Mouse (Mus musculus): Measurements from ENCODE around the gene Cdx2. TPM values are rescaled to one million over a fixed set of nuclear protein-coding genes. Genes with fewer than 3 reads are reported as not detected.

Gene Cdx2
- polyA plus RNA-seq, 1 experiment from 2014 or later = 0.06 TPM

- H3K4me1 ChIP-seq = peaks cover 18% of the 10 kb centered on the region
- H3K27ac ChIP-seq = no peak overlapping the region
- H3K4me3 ChIP-seq = no peak overlapping the region
- no peaks in the 10 kb centered on the region for H3K9me3 ChIP-seq (replicated peaks)
- WGBS = under 1% methylated on average over 10 of the region's 10 CpGs
- peaks cover 100% of the 10 kb centered on the region for H3K27me3 ChIP-seq (ENCODE audit: low read depth, poor library complexity, severe bottlenecking)
- peak; percentile 62 for DNase-seq (ENCODE audit: low spot score)
- H3K36me3 ChIP-seq = no peaks in the 10 kb centered on the region
These were observed 34.2 kb downstream of the Cdx2 start for GRCm38 (mm10) chr5:147272808-147273345.

- no peak overlapping the region for H3K27ac ChIP-seq
- peaks cover 100% of the 10 kb centered on the region for H3K27me3 ChIP-seq (ENCODE audit: low read depth, poor library complexity, severe bottlenecking)
- peaks cover 11% of the 10 kb centered on the region for H3K4me1 ChIP-seq
- H3K36me3 ChIP-seq = no peaks in the 10 kb centered on the region
- peak; percentile 48 for DNase-seq (ENCODE audit: low spot score)
- 3% methylated on average over 12 of the region's 12 CpGs for WGBS
- no peaks in the 10 kb centered on the region for H3K9me3 ChIP-seq (replicated peaks)
- no peak overlapping the region for H3K4me3 ChIP-seq
These were observed 34.8 kb downstream of the Cdx2 start for GRCm38 (mm10) chr5:147272046-147272807.

- H3K27me3 ChIP-seq (ENCODE audit: low read depth, poor library complexity, severe bottlenecking) = peaks cover 100% of the 10 kb centered on the region
- no peak overlapping the region for H3K4me3 ChIP-seq
- H3K27ac ChIP-seq = no peak overlapping the region
- DNase-seq (ENCODE audit: low spot score) = peak; percentile 60
- no peaks in the 10 kb centered on the region for H3K36me3 ChIP-seq
- H3K4me1 ChIP-seq = peaks cover 10% of the 10 kb centered on the region
- H3K9me3 ChIP-seq (replicated peaks) = no peaks in the 10 kb centered on the region
- WGBS = 2% methylated on average over 29 of the region's 29 CpGs
These were observed 36.1 kb downstream of the Cdx2 start for GRCm38 (mm10) chr5:147270673-147271655.

GRCm38 (mm10) chr5:147269926-147270672 lies 37.0 kb downstream of the Cdx2 start, which contains the start of gene Pdx1:
TSS of gene Pdx1 (plus strand) at chr5:147269959.
- DNase-seq (ENCODE audit: low spot score) = peak; percentile 69
- under 1% methylated on average over 44 of the region's 44 CpGs for WGBS
- H3K27ac ChIP-seq = no peak within 1 kb of the TSS
- H3K4me1 ChIP-seq = peaks cover 10% of the 10 kb centered on the region
- no peaks in the 10 kb centered on the region for H3K36me3 ChIP-seq
- H3K27me3 ChIP-seq (ENCODE audit: low read depth, poor library complexity, severe bottlenecking) = peaks cover 100% of the 10 kb centered on the region
- no peaks in the 10 kb centered on the region for H3K9me3 ChIP-seq (replicated peaks)
- H3K4me3 ChIP-seq = peak within 1 kb of the TSS; percentile 25

GRCm38 (mm10) chr5:147269371-147269770 lies 37.7 kb downstream of the Cdx2 start:
- WGBS = 3% methylated on average over 6 of the region's 6 CpGs
- DNase-seq (ENCODE audit: low spot score) = no peak

GRCm38 (mm10) chr5:147268728-147269127 lies 38.3 kb downstream of the Cdx2 start:
- peaks cover 99% of the 10 kb centered on the region for H3K27me3 ChIP-seq (ENCODE audit: low read depth, poor library complexity, severe bottlenecking)
- peaks cover 7% of the 10 kb centered on the region for H3K4me1 ChIP-seq
- no peaks in the 10 kb centered on the region for H3K36me3 ChIP-seq
- WGBS = 4% methylated on average over 8 of the region's 8 CpGs
- peak; percentile 39 for DNase-seq (ENCODE audit: low spot score)
- no peak overlapping the region for H3K27ac ChIP-seq
- H3K9me3 ChIP-seq (replicated peaks) = no peaks in the 10 kb centered on the region
- no peak overlapping the region for H3K4me3 ChIP-seq

More at GRCm38 (mm10) chr5:147269371-147269770, 37.7 kb downstream of the Cdx2 start:
- Histone ChIP-seq H3K9me3 (replicated peaks) (no peaks in the 10 kb centered on the region), H3K27ac (no peak overlapping the region), H3K4me3 (no peak overlapping the region), H3K4me1 (peaks cover 7% of the 10 kb centered on the region), H3K27me3 (ENCODE audit: low read depth, poor library complexity, severe bottlenecking) (peaks cover 100% of the 10 kb centered on the region), H3K36me3 (no peaks in the 10 kb centered on the region)

- Histone ChIP-seq H3K9me3 (replicated peaks) (no peaks in the 10 kb centered on the region), H3K27ac (no peak overlapping the region), H3K4me3 (no peak overlapping the region), H3K27me3 (ENCODE audit: low read depth, poor library complexity, severe bottlenecking) (peaks cover 89% of the 10 kb centered on the region), H3K36me3 (no peaks in the 10 kb centered on the region), H3K4me1 (peaks cover 7% of the 10 kb centered on the region)
- DNase-seq (ENCODE audit: low spot score) = no peak
- WGBS = 2% methylated on average over 6 of the region's 6 CpGs
These were observed 39.6 kb downstream of the Cdx2 start for GRCm38 (mm10) chr5:147267434-147267833.

GRCm38 (mm10) chr5:147263945-147264344 lies 43.1 kb downstream of the Cdx2 start:
- no peak for DNase-seq (ENCODE audit: low spot score)
- no peaks in the 10 kb centered on the region for H3K36me3 ChIP-seq
- no peak overlapping the region for H3K4me3 ChIP-seq
- H3K4me1 ChIP-seq = no peaks in the 10 kb centered on the region
- 23% methylated on average over 4 of the region's 4 CpGs for WGBS
- no peak overlapping the region for H3K27ac ChIP-seq
- H3K9me3 ChIP-seq (replicated peaks) = no peaks in the 10 kb centered on the region
- peaks cover 68% of the 10 kb centered on the region for H3K27me3 ChIP-seq (ENCODE audit: low read depth, poor library complexity, severe bottlenecking)

GRCm38 (mm10) chr5:147261899-147262541 lies 45.0 kb downstream of the Cdx2 start:
- DNase-seq (ENCODE audit: low spot score) = no peak
- 46% methylated on average over 11 of the region's 11 CpGs for WGBS
- H3K27ac ChIP-seq = no peak overlapping the region
- no peak overlapping the region for H3K4me3 ChIP-seq
- H3K36me3 ChIP-seq = no peaks in the 10 kb centered on the region
- peaks cover 48% of the 10 kb centered on the region for H3K27me3 ChIP-seq (ENCODE audit: low read depth, poor library complexity, severe bottlenecking)
- H3K4me1 ChIP-seq = no peaks in the 10 kb centered on the region
- no peaks in the 10 kb centered on the region for H3K9me3 ChIP-seq (replicated peaks)

- Histone ChIP-seq H3K4me3 (no peak overlapping the region), H3K9me3 (replicated peaks) (no peaks in the 10 kb centered on the region), H3K4me1 (no peaks in the 10 kb centered on the region), H3K36me3 (no peaks in the 10 kb centered on the region), H3K27me3 (ENCODE audit: low read depth, poor library complexity, severe bottlenecking) (peaks cover 36% of the 10 kb centered on the region), H3K27ac (no peak overlapping the region)
- WGBS = 92% methylated on average over 4 of the region's 4 CpGs
- DNase-seq (ENCODE audit: low spot score) = no peak
These were observed 46.3 kb downstream of the Cdx2 start for GRCm38 (mm10) chr5:147260778-147261177.

GRCm38 (mm10) chr5:147260189-147260588 lies 46.9 kb downstream of the Cdx2 start:
- WGBS = 97% methylated on average over 1 of the region's 1 CpGs
- Histone ChIP-seq H3K4me1 (no peaks in the 10 kb centered on the region), H3K36me3 (no peaks in the 10 kb centered on the region), H3K27me3 (ENCODE audit: low read depth, poor library complexity, severe bottlenecking) (peaks cover 30% of the 10 kb centered on the region), H3K27ac (no peak overlapping the region), H3K4me3 (no peak overlapping the region), H3K9me3 (replicated peaks) (no peaks in the 10 kb centered on the region)
- no peak for DNase-seq (ENCODE audit: low spot score)
